Mouse (Mus musculus) regulatory T cell (primary cell): ENCODE measurements at regions not wholly inside any gene's neighbourhood (a gene's known extent, or its start where the extent isn't known, plus 50 kb on each side); places are given as distances from the start of the nearest gene placed in this dataset.
"Not testable (repeated sequence)": the region's sequence is repeated elsewhere in the genome, so short reads cannot be mapped to it uniquely, and the experiment has no call there.

Experiments used
- in situ Hi-C: fragments of 300-600 bp; cut with MboI, MseI; formaldehyde crosslinking; loops from one replicate; pipeline ENCODE4 v1.15.1; 2025; ENCODE audit warnings: high pct_unique_total_duplicates

DNA sequence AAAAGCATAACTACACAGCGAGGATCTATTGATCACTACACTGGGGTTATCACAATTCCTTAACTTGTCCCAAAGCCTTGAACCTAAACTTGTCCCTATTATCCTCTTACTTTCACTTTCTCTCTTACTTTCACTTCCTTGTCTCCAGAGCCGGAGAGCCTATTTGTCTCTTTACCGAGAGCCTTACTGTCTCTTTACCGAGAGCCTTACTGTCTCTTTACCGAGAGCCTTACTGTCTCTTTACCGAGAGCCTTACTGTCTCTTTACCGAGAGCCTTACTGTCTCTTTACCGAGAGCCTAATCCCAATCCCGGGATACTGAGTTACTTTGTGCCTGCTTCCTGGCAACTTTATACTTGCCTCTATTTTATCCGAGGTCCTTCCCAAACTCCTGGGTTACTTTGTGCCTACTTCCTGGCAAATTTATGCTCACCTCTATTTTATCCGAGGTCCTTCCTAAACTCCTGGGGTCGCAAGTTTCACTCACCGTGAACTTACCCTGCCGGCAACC lies 335.3 kb upstream of the Ccng1 start:
- in situ Hi-C loops, result not testable (repeated sequence)

DNA sequence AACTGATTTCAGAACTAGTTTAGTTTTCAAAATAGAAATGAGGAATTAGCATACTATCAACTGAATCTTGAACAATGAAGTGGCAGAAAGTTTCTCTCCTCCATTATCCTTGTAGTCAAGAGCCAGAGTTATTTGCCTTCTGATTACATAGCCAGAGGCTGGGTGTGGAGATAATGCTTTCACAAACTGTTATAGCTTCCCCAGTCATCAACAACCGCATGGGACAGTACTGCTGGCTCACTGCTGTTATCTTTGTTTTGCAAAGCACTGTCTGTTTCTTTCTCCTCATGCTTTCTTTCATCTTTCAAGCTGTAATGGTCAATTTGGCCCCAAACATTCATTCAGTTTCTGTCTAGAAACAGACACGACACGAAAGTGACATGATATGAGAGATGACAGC lies 308.5 kb upstream of the Ccng1 start:
- in situ Hi-C loops, result no loop called here

DNA sequence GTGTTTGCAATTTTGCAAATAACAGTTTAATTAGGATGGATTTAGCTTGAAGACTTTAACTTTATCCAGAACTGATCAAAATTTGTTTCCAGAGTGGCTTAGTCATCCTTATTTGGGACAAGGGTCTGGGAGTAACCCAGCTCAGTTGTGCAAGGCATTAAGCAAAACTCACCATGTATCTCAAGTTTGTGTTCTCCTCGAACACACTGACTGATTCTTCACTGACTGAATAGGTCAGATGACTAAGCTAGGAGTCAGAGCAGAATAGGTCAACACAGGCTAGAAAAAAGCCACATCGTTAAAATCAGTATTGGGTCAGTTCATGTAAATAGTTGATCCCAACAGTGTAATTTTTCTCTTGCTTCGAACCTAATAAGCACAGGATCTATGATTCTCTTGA lies 302.7 kb upstream of the Ccng1 start:
- in situ Hi-C loops, result loop anchor here (10.0 kb wide), 1 partner anchor 1557 kb away; no protein-coding TSS in a partner anchor

DNA sequence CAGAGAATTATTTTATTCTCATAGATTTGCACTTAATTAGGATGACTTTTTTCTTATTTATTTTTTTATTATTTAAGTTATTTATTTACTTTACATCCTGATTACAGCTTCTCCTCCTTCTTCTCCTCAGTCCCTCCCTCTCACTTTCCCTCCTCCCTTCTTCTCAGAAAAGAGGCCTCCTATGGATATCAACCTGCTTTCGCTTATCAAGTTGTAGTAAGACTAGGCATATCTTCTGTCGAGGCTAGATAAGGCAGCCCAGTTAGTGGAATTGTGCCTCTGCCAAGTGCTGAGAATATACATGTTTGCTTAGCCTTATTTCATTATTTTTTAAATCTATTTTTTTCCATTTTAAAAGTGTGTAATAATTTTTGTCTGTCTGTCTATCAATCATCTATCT lies 274.9 kb upstream of the Ccng1 start:
- in situ Hi-C loops, result no loop called here

DNA sequence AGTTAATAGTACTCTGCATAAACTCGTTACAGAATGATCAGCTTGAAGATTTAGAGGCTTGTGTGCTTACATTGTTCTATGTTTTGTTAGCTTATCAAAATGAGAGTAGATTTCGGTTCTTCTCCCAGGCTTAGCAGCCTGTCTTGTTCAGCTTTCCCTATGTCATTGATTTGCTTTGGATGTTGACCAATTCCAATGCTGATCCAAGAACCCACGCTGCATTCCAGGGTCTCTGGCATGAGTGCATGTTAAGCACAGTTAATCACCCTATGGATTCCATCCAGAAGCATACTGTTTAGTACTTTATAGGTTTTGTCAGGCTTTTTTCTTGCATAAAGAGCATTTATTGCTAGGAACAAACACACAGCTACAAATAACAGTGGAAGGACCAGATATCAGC lies 255.0 kb upstream of the Ccng1 start:
- in situ Hi-C loops, result no loop called here

DNA sequence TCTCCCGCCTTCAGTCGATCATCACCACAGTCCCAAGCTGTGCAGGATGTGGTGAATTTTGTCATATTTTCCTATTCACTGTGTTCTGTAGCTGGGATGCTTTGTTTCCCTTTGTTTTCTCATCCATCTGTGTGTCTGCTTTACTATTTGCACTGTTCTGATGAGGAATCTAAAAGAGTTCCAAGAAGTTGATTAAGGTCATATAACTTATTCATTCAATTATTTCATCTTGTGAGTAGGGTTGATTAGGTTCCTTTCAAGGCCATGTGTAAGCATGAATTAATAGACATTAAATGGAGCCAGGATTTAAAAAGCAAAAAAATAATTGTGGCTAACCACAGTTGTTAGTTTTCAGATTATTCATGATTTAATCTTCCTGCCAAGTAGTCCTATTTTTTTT lies 217.7 kb upstream of the Ccng1 start:
- in situ Hi-C loops, result no loop called here

DNA sequence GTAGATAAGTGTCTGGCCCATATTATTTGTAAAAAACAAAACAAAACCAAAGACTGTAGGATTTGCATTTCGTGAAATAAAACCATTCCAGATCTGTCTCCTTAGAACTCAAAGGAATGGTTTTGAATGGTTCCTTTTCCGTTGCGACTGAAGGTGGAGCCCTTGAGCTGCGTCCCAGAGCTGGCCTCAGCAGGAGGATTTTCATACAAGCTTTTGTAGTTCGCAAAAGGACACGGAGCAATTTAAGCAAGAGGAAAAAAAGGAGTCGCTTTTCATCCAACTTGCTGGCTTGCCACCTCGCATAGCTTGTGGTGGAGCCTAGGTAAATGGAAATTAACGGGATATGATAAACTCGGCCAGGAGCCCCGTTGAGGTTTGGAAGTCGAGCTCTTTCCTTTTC lies 172.1 kb upstream of the Ccng1 start:
- in situ Hi-C loops, result no loop called here

DNA sequence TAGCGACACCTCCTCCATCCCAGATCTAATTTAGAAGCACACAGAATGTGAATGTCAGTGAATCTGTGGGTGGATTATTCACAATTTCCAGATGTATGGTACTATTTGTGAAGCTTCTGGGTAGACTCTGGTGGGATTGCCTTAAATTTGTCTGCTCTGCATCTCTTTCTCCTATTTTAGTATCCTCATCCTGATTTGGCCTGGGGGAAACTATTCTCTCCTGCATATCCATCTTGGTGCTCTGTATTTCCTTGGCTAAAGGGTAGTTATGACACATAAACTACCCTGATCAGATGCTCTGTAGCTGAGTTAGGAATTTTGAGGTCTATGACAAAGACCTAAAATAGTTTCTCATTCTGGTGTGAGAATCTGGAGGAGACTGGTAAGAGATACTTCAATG lies 136.4 kb upstream of the Ccng1 start:
- in situ Hi-C loops, result no loop called here

DNA sequence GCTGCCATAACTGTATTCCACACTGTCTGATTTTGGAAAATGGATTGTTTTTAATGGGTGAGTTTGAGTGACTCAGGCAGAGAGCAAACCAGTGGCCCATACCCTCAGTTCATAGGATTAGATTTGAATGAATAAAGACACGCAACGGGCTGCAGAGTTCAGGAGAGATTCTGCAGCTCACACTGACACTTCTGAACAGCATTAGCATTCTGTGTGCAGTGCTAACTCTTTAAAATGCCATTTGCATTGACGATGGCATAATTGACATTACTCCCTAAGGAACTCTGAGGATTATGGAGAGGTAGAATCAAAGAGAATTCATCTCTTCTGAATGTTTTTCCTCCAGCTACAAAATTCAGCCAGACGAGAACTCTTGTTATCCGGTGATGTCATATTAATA lies 129.4 kb upstream of the Ccng1 start:
- in situ Hi-C loops, result no loop called here

DNA sequence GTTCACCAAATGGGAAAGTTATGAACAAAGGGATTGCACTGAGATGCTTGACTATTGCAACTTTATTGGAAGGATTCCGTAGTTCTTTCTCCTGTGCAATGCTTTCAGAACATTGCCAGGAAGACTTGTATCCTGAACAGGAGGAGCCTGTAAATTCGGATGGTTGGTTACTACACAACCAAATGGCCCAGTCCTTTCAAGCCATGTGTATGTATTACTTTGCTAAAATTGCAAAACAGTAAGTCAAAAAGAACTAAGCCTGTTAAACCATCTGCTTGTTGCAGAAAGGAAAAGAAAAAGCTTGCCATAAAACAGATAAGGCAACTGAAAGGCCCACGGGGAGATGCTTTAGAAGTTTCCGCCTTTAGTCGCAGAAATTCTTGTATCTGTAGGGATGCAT lies 124.5 kb upstream of the Ccng1 start:
- in situ Hi-C loops, result no loop called here

DNA sequence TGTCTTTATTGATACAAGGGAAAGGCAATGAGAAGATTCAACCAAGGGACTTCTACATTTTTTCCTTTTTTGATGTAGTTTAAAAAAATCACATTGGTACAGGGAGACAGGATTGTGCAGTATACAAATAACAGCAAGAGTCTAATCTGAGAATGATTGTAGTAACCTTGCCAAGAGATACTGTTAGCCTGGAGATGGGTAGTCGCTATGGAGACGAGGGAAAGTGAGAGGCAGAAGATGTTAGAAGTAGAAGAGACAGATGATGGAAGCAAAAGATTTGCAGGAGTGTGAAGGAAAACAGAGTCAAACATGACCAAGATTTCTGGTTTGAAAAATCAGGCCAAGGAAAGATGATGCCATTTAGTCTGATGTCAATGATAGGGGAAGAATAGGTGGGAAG lies 117.9 kb upstream of the Ccng1 start:
- in situ Hi-C loops, result loop anchor here (25.0 kb wide), 1 partner anchor 539 kb away; no protein-coding TSS in a partner anchor

DNA sequence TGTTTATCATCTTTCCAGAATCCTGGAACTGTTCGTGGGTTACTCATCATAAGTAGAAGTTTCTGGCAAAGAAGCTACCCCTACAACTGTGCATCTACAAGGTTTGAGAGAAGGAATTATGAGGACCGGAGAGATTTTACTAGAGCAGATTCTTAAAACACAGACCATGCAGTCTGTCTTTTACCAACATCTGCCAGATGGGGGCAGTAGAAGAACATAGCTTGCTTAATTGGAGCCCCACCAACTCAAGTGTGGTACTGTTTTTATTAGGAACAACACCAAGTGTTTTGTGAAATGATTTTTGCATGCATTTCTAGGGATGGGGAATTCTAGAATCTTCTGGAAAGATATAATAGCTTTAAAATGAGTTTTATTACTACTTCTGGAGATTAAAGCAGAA lies 110.6 kb upstream of the Ccng1 start:
- in situ Hi-C loops, result loop anchor here (25.0 kb wide), 1 partner anchor 547 kb away; no protein-coding TSS in a partner anchor

DNA sequence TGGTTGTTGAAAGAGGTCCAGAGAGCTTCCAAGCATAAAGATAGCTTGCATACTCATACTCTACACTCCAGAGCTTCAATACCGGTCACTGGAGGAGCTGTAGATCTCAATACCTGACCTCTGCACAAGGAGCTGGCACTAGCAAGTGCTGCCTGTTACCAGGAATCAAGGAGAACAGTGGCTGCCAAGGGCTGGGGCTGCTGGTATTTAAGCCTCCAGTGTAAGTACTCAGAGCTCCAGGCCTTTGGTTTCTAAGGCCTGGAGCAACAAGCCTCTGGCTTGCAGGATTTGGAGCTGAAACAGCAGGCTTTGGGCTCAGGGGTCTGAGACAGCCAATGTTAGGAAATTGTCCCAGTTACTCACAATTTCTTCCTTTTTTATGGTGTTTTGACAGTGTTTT lies 96.2 kb upstream of the Ccng1 start:
- in situ Hi-C loops, result loop anchor here (25.0 kb wide), 1 partner anchor 561 kb away; no protein-coding TSS in a partner anchor

DNA sequence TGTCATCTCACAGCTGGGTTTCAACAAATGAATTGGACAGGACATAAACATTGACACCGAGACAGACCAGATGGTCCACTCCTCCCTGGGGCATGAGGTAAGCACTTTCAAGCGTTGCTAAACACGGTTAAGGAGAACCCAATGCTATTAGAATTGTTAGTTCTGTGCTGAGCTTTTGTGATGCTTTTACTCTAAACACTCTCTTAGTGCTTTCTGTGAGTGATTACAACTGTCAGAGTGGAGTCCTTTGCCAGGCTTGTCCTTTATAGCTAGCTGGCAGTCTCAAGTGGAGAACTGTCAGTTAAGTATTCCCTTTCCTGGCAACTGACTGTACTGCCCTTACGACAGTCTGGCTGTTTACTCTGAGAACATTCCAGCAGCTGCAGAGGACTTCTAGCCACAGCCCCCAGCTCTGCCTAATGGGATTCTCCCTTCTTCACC lies 95.6 kb upstream of the Ccng1 start:
- in situ Hi-C loops, result loop anchor here (25.0 kb wide), 1 partner anchor 562 kb away; no protein-coding TSS in a partner anchor

DNA sequence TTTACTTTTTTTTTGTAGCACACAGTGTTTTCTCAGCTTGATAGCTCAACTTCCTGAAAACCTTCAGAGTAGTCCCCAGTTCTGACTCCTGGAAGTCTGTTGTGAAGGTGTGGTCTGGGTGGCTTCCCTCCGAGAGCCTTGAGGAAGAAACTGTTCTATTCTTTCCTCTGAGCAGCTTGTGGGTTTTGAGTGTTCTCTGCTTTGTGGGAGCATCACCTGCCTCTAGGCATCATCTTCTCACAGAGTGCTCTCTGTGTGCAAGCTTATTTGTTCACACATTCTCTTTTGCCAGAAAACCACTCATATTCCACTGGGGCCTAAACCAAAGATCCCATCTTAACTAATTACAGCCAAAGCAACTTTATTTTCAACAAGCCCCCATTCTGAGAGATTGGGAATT lies 91.5 kb upstream of the Ccng1 start:
- in situ Hi-C loops, result loop anchor here (25.0 kb wide), 1 partner anchor 1434 kb away; no protein-coding TSS in a partner anchor

DNA sequence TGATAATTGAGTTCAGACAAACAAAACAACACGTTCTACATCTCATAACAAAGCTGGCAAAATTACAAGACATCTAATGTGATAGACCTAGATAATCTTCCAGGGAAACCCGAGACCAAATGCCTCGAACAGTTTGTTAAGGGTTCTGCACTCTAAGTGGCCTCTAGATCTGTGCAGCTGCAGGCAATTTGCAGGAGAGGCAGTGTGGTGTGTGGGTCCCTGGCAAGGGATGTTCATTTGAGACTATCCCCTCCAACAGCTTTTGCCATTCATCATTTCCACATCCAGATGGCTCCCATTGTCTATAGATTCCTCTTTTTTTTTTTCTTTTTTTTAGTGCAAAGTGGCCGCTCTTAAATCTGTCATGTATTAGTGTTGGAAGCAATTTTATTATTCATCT lies 80.3 kb upstream of the Ccng1 start:
- in situ Hi-C loops, result loop anchor here (25.0 kb wide), 1 partner anchor 1423 kb away; no protein-coding TSS in a partner anchor
